Mouse (Mus musculus) mature B cell (primary cell): ENCODE measurements at regions not wholly inside any gene's neighbourhood (a gene's known extent, or its start where the extent isn't known, plus 50 kb on each side); places are given as distances from the start of the nearest gene placed in this dataset.
"Not testable (repeated sequence)": the region's sequence is repeated elsewhere in the genome, so short reads cannot be mapped to it uniquely, and the experiment has no call there.

Experiments
- in situ Hi-C: fragments of 300-500 bp; cut with MboI; formaldehyde crosslinking; loops from 2 replicates; pipeline ENCODE4 v1.14.3; 2019

DNA sequence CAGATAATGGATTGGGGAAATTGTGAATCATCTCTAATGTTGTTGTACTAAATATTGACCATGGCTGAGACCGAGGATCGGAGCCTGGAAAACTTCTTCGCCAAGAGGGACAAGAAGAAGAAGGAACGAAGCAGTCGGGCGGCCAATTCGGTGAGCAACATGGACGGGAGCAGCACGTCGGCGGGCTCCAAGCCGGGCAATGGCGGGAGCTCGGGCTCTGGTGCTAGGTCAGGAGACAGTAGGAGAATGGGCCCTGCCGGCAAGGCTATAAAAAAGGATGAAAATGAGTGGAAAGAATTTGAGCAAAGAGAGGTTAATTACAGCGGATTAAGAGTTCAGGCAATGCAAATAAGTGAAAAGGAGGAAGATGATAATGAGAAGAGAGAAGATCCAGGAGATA lies 55.0 kb upstream of the Zfp990 start:
- in situ Hi-C loops = not testable (repeated sequence)

DNA sequence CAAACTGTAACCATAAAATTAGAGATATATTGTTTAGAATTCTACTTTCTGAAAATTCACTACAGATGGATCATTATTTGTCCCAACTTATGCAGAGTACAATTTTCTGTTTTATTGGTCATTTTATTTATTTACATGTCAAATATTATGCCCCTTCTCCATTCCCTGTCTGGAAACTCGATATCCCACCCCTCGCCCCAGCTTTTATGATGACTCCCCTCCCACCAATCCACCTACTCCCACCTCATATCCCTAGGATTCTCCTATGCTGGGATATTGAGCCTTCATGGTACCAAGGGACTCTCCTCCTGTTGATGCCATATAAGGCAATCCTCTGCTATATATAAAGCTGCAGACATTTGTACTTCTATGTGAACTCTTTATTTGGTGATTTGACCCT lies 62.0 kb upstream of the Zfp990 start:
- in situ Hi-C loops = no loop called here

GRCm38 (mm10) chr4:145436718-145437117 lies 73.8 kb upstream of the Zfp990 start:
- in situ Hi-C loops = not testable (repeated sequence)

GRCm38 (mm10) chr4:145434519-145434918 lies 76.0 kb upstream of the Zfp990 start:
- in situ Hi-C loops = no loop called here

DNA sequence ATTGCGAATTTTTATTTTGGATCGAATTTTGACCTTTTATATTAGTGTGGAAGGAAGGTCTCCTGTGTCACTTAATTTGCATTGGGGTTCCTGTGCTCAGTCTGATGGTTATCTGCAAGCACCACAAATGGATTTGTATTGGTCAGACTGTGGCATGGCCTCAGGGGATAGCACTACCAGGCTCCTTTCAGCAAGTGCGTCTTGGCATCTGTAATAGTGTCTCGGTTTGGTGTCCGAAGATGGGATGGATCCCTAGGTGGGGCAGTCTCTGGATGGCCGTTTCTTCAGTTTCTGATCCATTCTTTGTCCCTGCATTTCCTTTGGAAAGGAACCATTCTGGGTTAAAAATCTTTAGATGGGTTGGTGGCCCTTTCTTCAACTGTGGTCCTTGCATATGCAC lies 76.5 kb upstream of the Zfp990 start:
- in situ Hi-C loops = no loop called here

- in situ Hi-C loops = not testable (repeated sequence)
Observed at GRCm38 (mm10) chr4:145433235-145433634, 77.3 kb upstream of the Zfp990 start.

DNA sequence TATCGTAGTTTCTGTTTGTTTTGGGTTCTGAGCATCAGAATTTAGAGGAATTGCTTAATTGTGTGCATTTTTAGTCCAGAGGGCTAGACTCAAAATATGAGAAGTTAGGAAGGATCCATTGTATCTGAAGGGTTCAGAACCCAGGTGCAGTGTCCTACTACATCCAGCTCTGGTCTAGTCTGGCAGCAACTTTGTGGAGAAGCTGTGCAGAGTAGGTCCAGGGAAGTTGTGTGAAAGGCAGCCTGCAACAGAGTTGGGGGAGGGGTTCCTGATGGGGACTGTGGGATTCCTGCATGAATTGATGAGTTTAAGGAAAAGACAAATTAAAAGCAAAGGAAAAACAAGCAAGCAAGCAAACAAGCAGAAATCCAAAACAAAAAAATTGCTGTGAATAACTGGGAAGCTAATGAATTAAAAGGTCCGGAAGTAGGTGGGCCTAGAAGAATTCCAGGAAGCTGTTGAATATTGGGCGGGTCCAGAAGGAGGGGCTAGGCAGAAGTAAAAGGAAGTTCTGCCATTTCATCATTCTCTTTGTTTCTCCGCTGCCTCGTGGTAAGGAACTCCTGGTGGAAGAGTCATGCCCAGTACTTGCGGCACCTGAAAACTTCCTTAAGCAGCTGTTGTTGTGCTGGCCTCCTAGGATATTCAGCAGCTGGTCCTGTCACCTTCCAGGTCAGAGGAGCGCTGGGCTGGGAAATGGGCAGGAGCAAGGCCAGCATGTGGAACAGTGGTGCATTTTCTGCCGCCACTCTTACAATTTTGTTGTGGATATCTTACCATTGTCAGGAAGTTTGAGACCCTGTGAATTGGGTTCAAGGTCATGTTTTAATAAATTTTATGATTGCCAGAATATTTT lies 78.4 kb upstream of the Zfp990 start:
- in situ Hi-C loops = no loop called here

GRCm38 (mm10) chr4:145417837-145418236 lies 92.7 kb upstream of the Zfp990 start:
- in situ Hi-C loops = not testable (repeated sequence)

DNA sequence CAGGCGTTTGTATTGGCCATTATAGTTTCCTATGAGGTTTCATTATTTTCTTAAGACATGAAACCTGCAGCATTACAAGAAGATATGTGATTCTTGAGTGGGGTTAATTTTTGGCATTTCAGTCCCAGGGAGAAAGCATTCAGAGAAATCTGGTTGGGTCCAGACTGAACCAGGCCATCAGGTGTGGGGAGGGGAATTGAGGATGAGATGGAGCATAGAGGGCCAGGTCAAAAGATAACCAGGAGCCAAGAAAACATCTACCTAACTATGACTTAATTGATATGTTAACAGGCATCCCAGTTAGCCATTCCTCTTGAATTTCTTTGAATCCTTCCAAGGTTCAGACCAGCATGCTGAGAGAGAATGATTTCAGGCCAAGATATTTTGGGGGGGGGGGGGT lies 96.2 kb upstream of the Tnfrsf8 start:
- in situ Hi-C loops = no loop called here

DNA sequence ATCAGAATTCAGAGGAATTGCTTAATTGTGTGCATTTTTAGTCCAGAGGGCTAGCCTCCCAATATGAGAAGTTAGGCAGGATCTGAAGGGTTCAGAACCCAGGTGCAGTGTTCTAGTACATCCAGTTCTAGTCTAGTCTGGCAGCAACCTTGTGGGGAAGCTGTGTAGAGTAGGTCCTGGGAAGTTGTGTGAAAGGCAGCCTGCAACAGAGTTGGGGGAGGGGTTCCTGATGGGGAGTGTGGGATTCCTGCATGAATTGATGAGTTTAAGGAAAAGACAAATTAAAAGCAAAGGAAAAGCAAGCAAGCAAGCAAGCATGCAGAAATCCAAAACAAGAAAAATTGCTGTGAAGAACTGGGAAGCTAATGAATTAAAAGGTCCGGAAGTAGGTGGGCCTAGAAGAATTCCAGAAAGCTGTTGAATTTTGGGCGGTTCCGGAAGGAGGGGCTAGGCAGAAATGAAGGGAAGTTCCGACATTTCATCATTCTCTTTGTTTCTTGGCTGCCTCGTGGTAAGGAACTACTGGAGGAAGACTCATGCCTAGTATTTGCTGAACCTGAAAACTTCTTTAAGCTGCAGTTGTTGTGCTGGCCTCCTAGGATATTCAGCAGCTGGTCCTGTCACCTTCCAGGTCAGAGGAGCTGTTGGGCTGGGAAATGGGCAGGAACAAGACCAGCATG lies 95.0 kb upstream of the Tnfrsf8 start:
- in situ Hi-C loops = loop anchor here (5.0 kb wide), 1 partner anchor 172 kb away; no protein-coding TSS in a partner anchor

GRCm38 (mm10) chr4:145406050-145406449 lies 91.1 kb upstream of the Tnfrsf8 start:
- in situ Hi-C loops = loop anchor here (5.0 kb wide), 1 partner anchor 176 kb away; no protein-coding TSS in a partner anchor

DNA sequence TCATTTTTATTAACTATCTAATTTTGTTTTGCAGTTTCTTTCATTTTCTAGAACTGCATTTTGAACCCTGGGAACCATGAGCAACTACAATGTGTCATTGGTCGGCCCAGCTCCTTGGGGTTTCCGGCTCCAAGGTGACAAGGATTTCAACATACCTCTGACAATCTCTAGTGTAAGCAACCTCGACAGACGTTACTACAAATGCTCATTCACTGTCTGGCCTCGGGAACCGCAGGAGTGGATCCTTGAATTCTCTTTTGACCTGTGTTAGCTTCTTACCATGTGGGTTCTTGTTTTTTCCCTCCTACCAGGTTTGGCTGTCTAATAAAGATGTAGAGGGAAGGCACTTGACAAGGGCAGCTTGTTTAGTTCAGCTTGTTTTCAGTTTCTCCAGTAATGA lies 89.3 kb upstream of the Tnfrsf8 start:
- in situ Hi-C loops = not testable (repeated sequence)

DNA sequence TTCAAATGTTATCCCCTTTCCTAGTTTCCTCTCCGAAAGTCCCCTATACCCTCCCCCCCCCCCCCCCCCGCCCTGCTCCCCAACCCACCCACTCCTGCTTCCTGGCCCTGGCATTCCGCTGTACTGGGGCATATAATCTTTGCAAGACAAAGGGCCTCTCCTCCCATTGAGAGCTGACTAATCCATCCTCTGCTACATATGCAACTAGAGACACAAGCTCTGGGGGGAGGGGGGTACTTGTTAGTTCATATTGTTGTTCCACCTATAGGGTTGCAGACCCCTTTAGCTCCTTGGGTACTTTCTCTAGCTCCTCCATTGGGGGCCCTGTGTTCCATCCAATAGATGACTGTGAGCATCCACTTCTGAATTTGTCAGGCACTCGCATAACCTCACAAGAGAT lies 63.9 kb upstream of the Tnfrsf8 start:
- in situ Hi-C loops = not testable (repeated sequence)

GRCm38 (mm10) chr4:145377306-145378067 lies 62.5 kb upstream of the Tnfrsf8 start:
- in situ Hi-C loops = not testable (repeated sequence)

GRCm38 (mm10) chr4:145369753-145370152 lies 54.8 kb upstream of the Tnfrsf8 start:
- in situ Hi-C loops = no loop called here

DNA sequence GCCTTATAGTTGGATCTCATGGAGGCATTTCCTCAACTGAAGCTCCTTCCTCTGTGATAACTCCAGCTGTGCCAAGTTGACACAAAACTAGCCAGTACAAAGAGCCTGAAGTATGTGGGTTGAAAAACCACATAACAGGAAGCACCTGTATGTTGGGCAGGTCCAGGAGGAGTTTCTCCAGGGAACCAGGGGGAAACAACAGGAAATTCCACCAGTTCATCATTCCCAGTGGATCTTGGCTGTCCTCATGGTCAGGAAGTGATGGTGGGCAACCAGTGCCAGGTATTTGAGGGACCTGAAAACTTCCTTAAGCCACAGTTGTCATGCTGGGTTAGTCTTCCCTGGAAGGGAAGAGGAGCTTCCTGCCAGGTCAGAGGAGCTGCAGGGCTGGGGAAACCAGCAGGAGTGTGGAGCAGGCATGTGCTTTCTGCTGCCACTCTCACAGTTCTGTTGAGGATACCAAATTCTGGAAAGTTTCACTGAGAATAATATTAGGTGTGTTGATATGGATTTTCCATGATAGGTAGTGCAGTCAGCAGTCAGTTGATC lies 52.4 kb upstream of the Tnfrsf8 start:
- in situ Hi-C loops = no loop called here

- in situ Hi-C loops = no loop called here
Observed at GRCm38 (mm10) chr4:145366301-145366700, 51.3 kb upstream of the Tnfrsf8 start.

DNA sequence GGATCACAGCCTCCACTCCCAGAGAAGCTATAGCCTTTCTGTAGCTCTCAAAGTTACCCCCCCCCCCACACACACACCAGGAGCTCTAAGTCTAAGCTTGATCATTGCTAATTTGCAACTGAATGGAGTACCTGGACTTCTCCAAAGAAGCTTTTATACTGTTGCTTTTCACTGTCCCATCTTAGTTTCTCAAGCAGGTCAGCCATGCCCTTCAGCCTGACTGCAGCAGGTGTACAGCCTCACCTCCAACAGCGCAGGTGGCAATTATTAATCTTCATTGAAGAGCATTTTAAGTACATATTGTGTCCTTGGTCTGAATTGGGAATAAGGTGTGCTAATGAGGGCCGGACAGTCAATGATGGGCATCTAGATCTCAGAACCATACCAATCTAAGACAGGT lies 50.8 kb upstream of the Tnfrsf8 start:
- in situ Hi-C loops = not testable (repeated sequence)
